ENCODE assay signal across 11 mouse cellular contexts in genomic region chr1:21070658-21071057, GRCm38 (mm10). TPM values are rescaled to one million over a fixed set of nuclear protein-coding genes. Genes with fewer than 3 reads are reported as not detected.
DNase-seq lines count a peak whose midpoint lies in the region; ATAC-seq lines count a peak whose summit lies in the region.
"Had no signal": no experiment of that assay in that cellular context is flagged by ENCODE, and none has a peak within 500 bp of the region (broad histone marks: within the 10 kb centered on the region; RNA-seq: fewer than 3 reads in every experiment).

No protein-coding gene starts in this region.

- no peak overlapping the region for H3K4me2 ChIP-seq in hindbrain, embryonic 12.5 days (replicated peaks)
- no peak overlapping the region for H3K4me2 ChIP-seq in hindbrain, embryonic 16.5 days (ENCODE audit: low read length)
- no peak overlapping the region for H3K4me2 ChIP-seq in embryonic facial prominence, embryonic 12.5 days (replicated peaks)
- 0 out of 2 replicates have a peak overlapping the region, but pooled peaks have one; percentile 8 for H3K4me2 ChIP-seq in heart, embryonic 15.5 days
- H3K4me2 ChIP-seq: forebrain, embryonic 13.5 days; limb, embryonic 13.5 days had no signal

- peak; percentile 58 to 62 for DNase-seq in kidney, postnatal 36 days
- no peak for DNase-seq in urinary bladder, postnatal 10 days (ENCODE audit: low spot score)
- DNase-seq in cerebellum, adult 18-20 months, result no peak
- DNase-seq: gastrocnemius, postnatal 10 days; thymus, postnatal 4 days had no signal

- no peak for ATAC-seq in hindbrain, embryonic 12.5 days (ENCODE audit: low FRiP score)
- ATAC-seq in hindbrain, embryonic 16.5 days, result no peak
- ATAC-seq in embryonic facial prominence, embryonic 12.5 days (ENCODE audit: insufficient number of reproducible peaks, insufficient read depth, low FRiP score, low TSS enrichment), result no peak
- no peak for ATAC-seq in heart, embryonic 15.5 days (replicated peaks; ENCODE audit: insufficient number of reproducible peaks, insufficient read depth, low FRiP score, low read depth)
- ATAC-seq: forebrain, embryonic 13.5 days had no signal

- no peaks in the 10 kb centered on the region for H3K27me3 ChIP-seq in hindbrain, embryonic 12.5 days
- no peaks in the 10 kb centered on the region for H3K27me3 ChIP-seq in hindbrain, embryonic 16.5 days (replicated peaks; ENCODE audit: control insufficient read depth, insufficient read depth, low read length)
- H3K27me3 ChIP-seq in embryonic facial prominence, embryonic 12.5 days, result no peaks in the 10 kb centered on the region
- H3K27me3 ChIP-seq in heart, embryonic 15.5 days, result no peaks in the 10 kb centered on the region
- H3K27me3 ChIP-seq: forebrain, embryonic 13.5 days; limb, embryonic 13.5 days had no signal

- 0 out of 2 replicates have a peak overlapping the region, but pooled peaks have one; percentile 4 for H3K27ac ChIP-seq in hindbrain, embryonic 12.5 days
- no peak overlapping the region for H3K27ac ChIP-seq in hindbrain, embryonic 16.5 days (ENCODE audit: low read depth, low read length)
- 0 out of 2 replicates have a peak overlapping the region, but pooled peaks have one; percentile 43 for H3K27ac ChIP-seq in embryonic facial prominence, embryonic 12.5 days
- H3K27ac ChIP-seq in heart, embryonic 15.5 days, result peak overlapping the region; percentile 35; the same call in 1 of the 2 replicates
- H3K27ac ChIP-seq: forebrain, embryonic 13.5 days; limb, embryonic 13.5 days had no signal

- H3K4me3 ChIP-seq in hindbrain, embryonic 12.5 days, result no peak overlapping the region
- H3K4me3 ChIP-seq in hindbrain, embryonic 16.5 days (ENCODE audit: low read length), result no peak overlapping the region
- H3K4me3 ChIP-seq in embryonic facial prominence, embryonic 12.5 days, result no peak overlapping the region
- no peak overlapping the region for H3K4me3 ChIP-seq in heart, embryonic 15.5 days
- H3K4me3 ChIP-seq: forebrain, embryonic 13.5 days; limb, embryonic 13.5 days had no signal

- 0 out of 2 replicates have a peak, but pooled peaks cover 3% of the 10 kb centered on the region for H3K36me3 ChIP-seq in hindbrain, embryonic 12.5 days
- no peaks in the 10 kb centered on the region for H3K36me3 ChIP-seq in hindbrain, embryonic 16.5 days (ENCODE audit: control insufficient read depth, insufficient read depth, low read length)
- H3K36me3 ChIP-seq in embryonic facial prominence, embryonic 12.5 days, result peaks cover 6% of the 10 kb centered on the region; the same call in 1 of the 2 replicates
- no peaks in the 10 kb centered on the region for H3K36me3 ChIP-seq in heart, embryonic 15.5 days

- 80% methylated on average over 13 of the region's 13 CpGs for WGBS in hindbrain, embryonic 12.5 days
- 81% methylated on average over 13 of the region's 13 CpGs for WGBS in hindbrain, embryonic 16.5 days
- WGBS in embryonic facial prominence, embryonic 12.5 days, result 69% methylated on average over 13 of the region's 13 CpGs
- 60% methylated on average over 13 of the region's 13 CpGs for WGBS in heart, embryonic 15.5 days

- peaks cover 3% of the 10 kb centered on the region; the same call in 1 of the 2 replicates for H3K9me3 ChIP-seq in hindbrain, embryonic 12.5 days (replicated peaks)
- H3K9me3 ChIP-seq in hindbrain, embryonic 16.5 days (ENCODE audit: control insufficient read depth, low read length), result no peaks in the 10 kb centered on the region
- H3K9me3 ChIP-seq in embryonic facial prominence, embryonic 12.5 days, result no peaks in the 10 kb centered on the region
- no peaks in the 10 kb centered on the region for H3K9me3 ChIP-seq in heart, embryonic 15.5 days (replicated peaks)

- peaks cover 22% of the 10 kb centered on the region for H3K4me1 ChIP-seq in hindbrain, embryonic 12.5 days
- peaks cover 19% of the 10 kb centered on the region for H3K4me1 ChIP-seq in hindbrain, embryonic 16.5 days (ENCODE audit: control insufficient read depth, insufficient read depth, low read depth, low read length)
- peaks cover 24% of the 10 kb centered on the region for H3K4me1 ChIP-seq in embryonic facial prominence, embryonic 12.5 days
- H3K4me1 ChIP-seq in heart, embryonic 15.5 days (replicated peaks), result peaks cover 56% of the 10 kb centered on the region

- H3K9ac ChIP-seq in hindbrain, embryonic 12.5 days, result no peak overlapping the region
- no peak overlapping the region for H3K9ac ChIP-seq in hindbrain, embryonic 16.5 days (ENCODE audit: low read depth, low read length)
- H3K9ac ChIP-seq in embryonic facial prominence, embryonic 12.5 days, result no peak overlapping the region
- H3K9ac ChIP-seq in heart, embryonic 15.5 days, result no peak overlapping the region
- H3K9ac ChIP-seq: forebrain, embryonic 13.5 days; limb, embryonic 13.5 days had no signal

RNA-seq across cellular contexts. Expression of gene Tram2, which starts 8.4 kb away (rescaled TPM):
- 5.6 and 6.0 TPM in 2 replicates for polyA plus RNA-seq in hindbrain, embryonic 12.5 days (2016; fragmentation: Nextera tagmentation; extraction: Ambion mirVana)
- polyA plus RNA-seq in hindbrain, embryonic 16.5 days (2015; fragmentation: Nextera tagmentation; extraction: Ambion mirVana), result 1.6 and 2.5 TPM in 2 replicates
- polyA plus RNA-seq in embryonic facial prominence, embryonic 12.5 days (2016; fragmentation: Nextera tagmentation; extraction: Ambion mirVana), result 8.0 TPM in 2 replicates
- 3.4 and 4.3 TPM in 2 replicates for polyA plus RNA-seq in heart, embryonic 15.5 days (2015; fragmentation: Nextera tagmentation; extraction: Ambion mirVana)

Comparison
In these comparisons a context has a peak if more than half of its experiments do, and no peak if none do; other contexts are left out.
1. DNase-seq: peak in kidney, postnatal 36 days (2 of 2); none in urinary bladder, postnatal 10 days (single experiment) and cerebellum, adult 18-20 months (0 of 2).